Mouse (Mus musculus): ENCODE results near the gene Fbxw13. TPM values are rescaled to one million over a fixed set of nuclear protein-coding genes. Genes with fewer than 3 reads are reported as not detected.
"Not testable (repeated sequence)": the region's sequence is repeated elsewhere in the genome, so short reads cannot be mapped to it uniquely, and the experiment has no call there.

The Fbxw13 gene
- not detected for polyA plus RNA-seq (2012; fragmentation: generic; extraction: Trizol)

DNA sequence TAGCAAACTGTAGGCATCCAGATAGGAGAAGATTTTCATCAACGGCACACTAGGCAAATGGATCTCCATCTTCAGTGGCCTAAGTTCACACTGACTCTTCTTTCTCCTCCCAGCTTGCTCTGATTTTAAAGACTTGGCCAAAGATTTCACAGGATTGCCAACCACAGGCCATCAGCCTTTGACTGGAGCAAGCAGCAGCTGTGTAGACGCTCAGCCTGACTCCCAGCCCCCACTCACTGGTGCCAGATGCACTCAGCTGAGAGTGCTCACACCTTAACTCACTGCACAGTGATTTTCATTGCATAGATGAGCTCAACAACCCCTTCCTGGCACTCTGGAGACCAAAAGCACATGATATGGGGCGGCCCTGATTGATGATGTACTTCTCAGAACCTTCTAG is at the start of gene Fbxw13:
Gene Fbxw13, minus strand, starts transcription at position 101 of the 400 bp plus-strand sequence.
- H3K4me2 ChIP-seq (ENCODE audit: low read depth); H3ac ChIP-seq (ENCODE audit: control insufficient read depth, insufficient read length); H3K27me3 ChIP-seq (ENCODE audit: control insufficient read depth, insufficient read depth, insufficient read length); H3K4me3 ChIP-seq; H3K79me2 ChIP-seq (ENCODE audit: control insufficient read depth, insufficient read depth); H3K36me3 ChIP-seq (ENCODE audit: control insufficient read depth, insufficient read depth): not testable (repeated sequence)

DNA sequence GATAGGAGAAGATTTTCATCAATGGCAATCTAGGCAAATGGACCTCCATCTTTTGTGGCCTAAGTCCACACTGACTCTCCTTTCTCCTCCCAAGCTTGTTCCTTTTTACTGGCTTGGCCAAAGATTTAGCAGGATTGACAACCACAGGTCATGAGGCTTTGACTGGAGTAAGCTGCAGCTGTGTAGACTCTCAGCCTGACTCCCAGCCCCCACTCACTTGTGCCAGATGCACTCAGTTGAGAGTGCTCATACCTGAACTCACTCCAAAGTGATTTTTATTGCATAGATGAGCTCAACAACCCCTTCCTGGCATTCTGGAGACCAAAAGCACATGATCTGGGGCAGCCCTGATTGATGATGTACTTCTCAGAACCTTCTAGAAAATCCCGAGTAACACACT is 38.9 kb upstream of the Fbxw13 start, which contains the start of gene Fbxw20:
Gene Fbxw20, minus strand, starts transcription at position 101 of the 400 bp plus-strand sequence.
- Histone ChIP-seq H3K4me2 (ENCODE audit: low read depth) (no peak within 1 kb of the TSS), H3K36me3 (ENCODE audit: control insufficient read depth, insufficient read depth) (no peaks in the 10 kb centered on the region), H3ac (ENCODE audit: control insufficient read depth, insufficient read length) (no peak within 1 kb of the TSS), H3K4me3 (no peak within 1 kb of the TSS), H3K79me2 (ENCODE audit: control insufficient read depth, insufficient read depth) (no peaks in the 10 kb centered on the region), H3K27me3 (ENCODE audit: control insufficient read depth, insufficient read depth, insufficient read length) (no peaks in the 10 kb centered on the region)
- TF ChIP-seq MAX (IDR thresholded peaks at IDR 0.05; ENCODE audit: low read depth): no peak

- Histone ChIP-seq H3K4me3 (no peak overlapping the region), H3K36me3 (ENCODE audit: control insufficient read depth, insufficient read depth) (no peaks in the 10 kb centered on the region), H3ac (ENCODE audit: control insufficient read depth, insufficient read length) (no peak overlapping the region), H3K27me3 (ENCODE audit: control insufficient read depth, insufficient read depth, insufficient read length) (no peaks in the 10 kb centered on the region), H3K79me2 (ENCODE audit: control insufficient read depth, insufficient read depth) (no peaks in the 10 kb centered on the region), H3K4me2 (ENCODE audit: low read depth) (no peak overlapping the region)
- no peak for TF ChIP-seq SRF (IDR thresholded peaks at IDR 0.05; ENCODE audit: control insufficient read depth, insufficient read length, low read depth)
- no peak for TF ChIP-seq MAX (IDR thresholded peaks at IDR 0.05; ENCODE audit: low read depth)
- no peak for TF ChIP-seq E2F4 (IDR thresholded peaks at IDR 0.05; ENCODE audit: insufficient read depth)
- TF ChIP-seq POLR2A (IDR thresholded peaks at IDR 0.05; ENCODE audit: insufficient read length, low read depth): no peak
- no peak for TF ChIP-seq POLR2AphosphoS2 (IDR thresholded peaks at IDR 0.05; ENCODE audit: insufficient read length, low read depth)
- TF ChIP-seq CEBPB (IDR thresholded peaks at IDR 0.05; ENCODE audit: insufficient read depth, poor library complexity, severe bottlenecking): no peak
- no peak for TF ChIP-seq USF1 (IDR thresholded peaks at IDR 0.05; ENCODE audit: low read depth)
- no peak for TF ChIP-seq MYOD1 (IDR thresholded peaks at IDR 0.05; ENCODE audit: control insufficient read depth in 1 of 3, insufficient read length in 2 of 3, low read depth in 2 of 3)
These were observed 22.7 kb upstream of the Fbxw13 start for GRCm38 (mm10) chr9:109218449-109218848.

GRCm38 (mm10) chr9:109201347-109201746 is 5.6 kb upstream of the Fbxw13 start:
- not testable (repeated sequence) for H3K79me2 ChIP-seq (ENCODE audit: control insufficient read depth, insufficient read depth); H3K27me3 ChIP-seq (ENCODE audit: control insufficient read depth, insufficient read depth, insufficient read length); H3ac ChIP-seq (ENCODE audit: control insufficient read depth, insufficient read length); H3K36me3 ChIP-seq (ENCODE audit: control insufficient read depth, insufficient read depth); H3K4me3 ChIP-seq; H3K4me2 ChIP-seq (ENCODE audit: low read depth)

DNA sequence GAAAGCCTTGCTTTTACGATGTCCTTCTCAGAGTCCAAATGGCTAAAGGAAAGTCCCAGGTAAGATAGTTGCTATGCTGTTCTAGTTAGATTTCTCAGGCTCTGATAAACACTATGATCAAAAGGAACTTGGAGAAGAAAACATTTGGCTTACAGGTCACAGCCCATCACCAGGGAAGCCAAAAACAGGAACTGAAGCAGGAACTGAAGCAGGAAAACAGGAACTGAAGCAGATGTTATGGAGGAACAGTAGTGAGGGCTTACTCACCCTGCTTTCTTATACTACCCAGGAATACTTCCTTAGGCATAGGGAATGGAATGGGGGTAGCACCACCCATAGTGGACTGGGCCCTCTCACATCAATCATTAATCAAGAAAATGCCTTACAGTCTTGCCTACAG is 4.6 kb upstream of the Fbxw13 start:
- Histone ChIP-seq H3ac (ENCODE audit: control insufficient read depth, insufficient read length) (no peak overlapping the region), H3K4me2 (ENCODE audit: low read depth) (no peak overlapping the region), H3K27me3 (ENCODE audit: control insufficient read depth, insufficient read depth, insufficient read length) (no peaks in the 10 kb centered on the region), H3K79me2 (ENCODE audit: control insufficient read depth, insufficient read depth) (no peaks in the 10 kb centered on the region), H3K4me3 (no peak overlapping the region), H3K36me3 (ENCODE audit: control insufficient read depth, insufficient read depth) (no peaks in the 10 kb centered on the region)
- TF ChIP-seq MAX (IDR thresholded peaks at IDR 0.05; ENCODE audit: low read depth): no peak
- TF ChIP-seq MYOG (IDR thresholded peaks at IDR 0.05; ENCODE audit: control insufficient read depth in 1 of 3, insufficient read depth in 1 of 3, insufficient read length in 2 of 3, low read depth in 2 of 3): no peak
- no peak for TF ChIP-seq REST (IDR thresholded peaks at IDR 0.05; ENCODE audit: insufficient read depth, insufficient read length)
- TF ChIP-seq POLR2A (IDR thresholded peaks at IDR 0.05; ENCODE audit: insufficient read length, low read depth): no peak
- no peak for TF ChIP-seq TCF12 (IDR thresholded peaks at IDR 0.05; ENCODE audit: insufficient read depth, poor library complexity, severe bottlenecking)
- no peak for TF ChIP-seq POLR2AphosphoS2 (IDR thresholded peaks at IDR 0.05; ENCODE audit: insufficient read length, low read depth)
- no peak for TF ChIP-seq USF1 (IDR thresholded peaks at IDR 0.05; ENCODE audit: low read depth)
- no peak for TF ChIP-seq SRF (IDR thresholded peaks at IDR 0.05; ENCODE audit: control insufficient read depth, insufficient read length, low read depth)
- no peak for TF ChIP-seq CEBPB (IDR thresholded peaks at IDR 0.05; ENCODE audit: insufficient read depth, poor library complexity, severe bottlenecking)
- no peak for TF ChIP-seq MYOD1 (IDR thresholded peaks at IDR 0.05; ENCODE audit: control insufficient read depth in 1 of 3, insufficient read length in 2 of 3, low read depth in 2 of 3)
- no peak for TF ChIP-seq TCF3 (IDR thresholded peaks at IDR 0.05; ENCODE audit: insufficient read length, low read depth)
- no peak for TF ChIP-seq E2F4 (IDR thresholded peaks at IDR 0.05; ENCODE audit: insufficient read depth)

DNA sequence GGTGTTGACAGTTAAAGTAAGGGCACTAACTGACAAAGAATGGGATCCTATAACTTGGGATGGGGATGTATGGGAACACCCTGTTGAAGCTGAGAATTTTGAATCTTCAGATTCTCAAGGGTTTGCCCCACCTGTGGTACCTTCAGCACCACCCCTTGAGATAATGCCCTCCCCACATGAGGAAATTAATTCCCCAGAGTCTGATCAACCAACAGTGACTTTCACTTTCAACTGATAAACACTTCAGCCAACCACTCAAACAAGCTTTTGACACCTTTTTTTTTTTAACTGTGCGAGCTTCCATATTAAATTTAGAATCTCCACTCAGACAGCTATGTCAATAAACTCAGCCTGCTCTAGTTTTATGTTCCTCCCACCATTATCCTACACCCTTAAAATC is 3.6 kb upstream of the Fbxw13 start:
- Histone ChIP-seq H3K4me2 (ENCODE audit: low read depth) (no peak overlapping the region), H3K27me3 (ENCODE audit: control insufficient read depth, insufficient read depth, insufficient read length) (no peaks in the 10 kb centered on the region), H3ac (ENCODE audit: control insufficient read depth, insufficient read length) (no peak overlapping the region), H3K36me3 (ENCODE audit: control insufficient read depth, insufficient read depth) (no peaks in the 10 kb centered on the region), H3K4me3 (no peak overlapping the region), H3K79me2 (ENCODE audit: control insufficient read depth, insufficient read depth) (no peaks in the 10 kb centered on the region)
- no peak for TF ChIP-seq POLR2AphosphoS2 (IDR thresholded peaks at IDR 0.05; ENCODE audit: insufficient read length, low read depth)
- no peak for TF ChIP-seq TCF3 (IDR thresholded peaks at IDR 0.05; ENCODE audit: insufficient read length, low read depth)
- no peak for TF ChIP-seq TCF12 (IDR thresholded peaks at IDR 0.05; ENCODE audit: insufficient read depth, poor library complexity, severe bottlenecking)
- no peak for TF ChIP-seq MAX (IDR thresholded peaks at IDR 0.05; ENCODE audit: low read depth)
- no peak for TF ChIP-seq SRF (IDR thresholded peaks at IDR 0.05; ENCODE audit: control insufficient read depth, insufficient read length, low read depth)
- TF ChIP-seq CEBPB (IDR thresholded peaks at IDR 0.05; ENCODE audit: insufficient read depth, poor library complexity, severe bottlenecking): no peak
- no peak for TF ChIP-seq POLR2A (IDR thresholded peaks at IDR 0.05; ENCODE audit: insufficient read length, low read depth)
- TF ChIP-seq USF1 (IDR thresholded peaks at IDR 0.05; ENCODE audit: low read depth): no peak
- TF ChIP-seq MYOG (IDR thresholded peaks at IDR 0.05; ENCODE audit: control insufficient read depth in 1 of 3, insufficient read depth in 1 of 3, insufficient read length in 2 of 3, low read depth in 2 of 3): no peak
- TF ChIP-seq REST (IDR thresholded peaks at IDR 0.05; ENCODE audit: insufficient read depth, insufficient read length): no peak
- no peak for TF ChIP-seq E2F4 (IDR thresholded peaks at IDR 0.05; ENCODE audit: insufficient read depth)
- TF ChIP-seq MYOD1 (IDR thresholded peaks at IDR 0.05; ENCODE audit: control insufficient read depth in 1 of 3, insufficient read length in 2 of 3, low read depth in 2 of 3): no peak
